Mouse (Mus musculus): Measurements from ENCODE around the gene Gga3. TPM values are rescaled to one million over a fixed set of nuclear protein-coding genes. Genes with fewer than 3 reads are reported as not detected.

The Gga3 gene
- polyA plus RNA-seq, 1 experiment from 2014 or later, result 34.3 TPM

GRCm38 (mm10) chr11:115627705-115628464 is 24.0 kb upstream of the Gga3 start, which contains the start of gene Slc25a19:
TSS of gene Slc25a19 (minus strand) at chr11:115628295.
- peak; percentile 99 for DNase-seq
- peaks cover 5% of the 10 kb centered on the region; the same call in 1 of the 2 replicates for H3K4me1 ChIP-seq (ENCODE audit: control insufficient read depth, insufficient read depth, low read length)
- H3K9me3 ChIP-seq (ENCODE audit: control insufficient read depth, low read length), result no peaks in the 10 kb centered on the region
- H3K36me3 ChIP-seq (ENCODE audit: control insufficient read depth, insufficient read depth, low read length), result peaks cover 4% of the 10 kb centered on the region
- no peaks in the 10 kb centered on the region for H3K27me3 ChIP-seq (ENCODE audit: control insufficient read depth, insufficient read depth, low read length)
- under 1% methylated on average over 47 of the region's 47 CpGs for WGBS
- H3K27ac ChIP-seq (replicated peaks; ENCODE audit: low read depth, low read length), result no peak within 1 kb of the TSS
- peak; percentile 99 for ATAC-seq (ENCODE audit: low FRiP score, low TSS enrichment)
- H3K9ac ChIP-seq (replicated peaks; ENCODE audit: low read length), result peak within 1 kb of the TSS; percentile 61
- H3K4me2 ChIP-seq (ENCODE audit: low read length), result peak within 1 kb of the TSS; percentile 74
- H3K4me3 ChIP-seq (replicated peaks; ENCODE audit: low read depth, low read length), result peak within 1 kb of the TSS; percentile 63

- Histone ChIP-seq H3K9me3 (ENCODE audit: control insufficient read depth, low read length) (no peaks in the 10 kb centered on the region), H3K4me3 (replicated peaks; ENCODE audit: low read depth, low read length) (peak overlapping the region; percentile 63), H3K9ac (replicated peaks; ENCODE audit: low read length) (peak overlapping the region; percentile 61), H3K36me3 (ENCODE audit: control insufficient read depth, insufficient read depth, low read length) (peaks cover 13% of the 10 kb centered on the region), H3K27me3 (ENCODE audit: control insufficient read depth, insufficient read depth, low read length) (no peaks in the 10 kb centered on the region), H3K4me1 (ENCODE audit: control insufficient read depth, insufficient read depth, low read length) (peaks cover 5% of the 10 kb centered on the region; the same call in 1 of the 2 replicates), H3K27ac (replicated peaks; ENCODE audit: low read depth, low read length) (no peak overlapping the region), H3K4me2 (ENCODE audit: low read length) (peak overlapping the region; percentile 74)
- ATAC-seq (ENCODE audit: low FRiP score, low TSS enrichment) (no peak), DNase-seq (no peak)
- WGBS, result 58% methylated on average over 11 of the region's 11 CpGs
Observed at GRCm38 (mm10) chr11:115626824-115627616, 23.2 kb upstream of the Gga3 start.

DNA sequence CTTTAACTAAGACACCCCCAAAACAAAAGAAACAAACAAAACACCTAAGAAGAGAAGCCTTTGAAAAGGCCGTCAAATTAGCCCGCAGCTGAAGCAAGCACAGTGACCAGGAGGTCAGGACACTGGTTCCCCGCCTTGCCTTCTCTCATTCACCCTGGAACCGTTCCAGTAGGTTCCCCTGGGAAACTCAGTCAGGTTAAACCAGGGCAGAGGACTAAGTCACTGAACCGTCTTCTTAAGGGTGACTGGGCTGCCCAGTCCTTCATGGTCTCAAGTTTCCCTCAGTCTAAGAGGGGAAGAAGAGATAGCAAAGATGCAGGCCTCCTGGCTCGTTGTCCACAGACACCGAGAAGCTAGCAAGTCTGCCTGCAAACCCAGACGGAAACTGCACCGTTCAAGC is 22.0 kb upstream of the Gga3 start:
- Histone ChIP-seq H3K4me1 (ENCODE audit: control insufficient read depth, insufficient read depth, low read length) (peaks cover 5% of the 10 kb centered on the region; the same call in 1 of the 2 replicates), H3K4me3 (replicated peaks; ENCODE audit: low read depth, low read length) (no peak overlapping the region), H3K9me3 (ENCODE audit: control insufficient read depth, low read length) (no peaks in the 10 kb centered on the region), H3K9ac (replicated peaks; ENCODE audit: low read length) (no peak overlapping the region), H3K27ac (replicated peaks; ENCODE audit: low read depth, low read length) (no peak overlapping the region), H3K4me2 (ENCODE audit: low read length) (no peak overlapping the region), H3K27me3 (ENCODE audit: control insufficient read depth, insufficient read depth, low read length) (no peaks in the 10 kb centered on the region), H3K36me3 (ENCODE audit: control insufficient read depth, insufficient read depth, low read length) (peaks cover 21% of the 10 kb centered on the region)
- ATAC-seq (ENCODE audit: low FRiP score, low TSS enrichment), result no peak
- 88% methylated on average over 9 of the region's 9 CpGs for WGBS
- DNase-seq, result no peak

- H3K27me3 ChIP-seq (ENCODE audit: control insufficient read depth, insufficient read depth, low read length), result no peaks in the 10 kb centered on the region
- H3K4me3 ChIP-seq (replicated peaks; ENCODE audit: low read depth, low read length), result no peak overlapping the region
- no peaks in the 10 kb centered on the region for H3K9me3 ChIP-seq (ENCODE audit: control insufficient read depth, low read length)
- ATAC-seq (ENCODE audit: low FRiP score, low TSS enrichment), result no peak
- H3K9ac ChIP-seq (replicated peaks; ENCODE audit: low read length), result no peak overlapping the region
- H3K36me3 ChIP-seq (ENCODE audit: control insufficient read depth, insufficient read depth, low read length), result peaks cover 37% of the 10 kb centered on the region
- 77% methylated on average over 9 of the region's 9 CpGs for WGBS
- no peak overlapping the region for H3K4me2 ChIP-seq (ENCODE audit: low read length)
- H3K27ac ChIP-seq (replicated peaks; ENCODE audit: low read depth, low read length), result no peak overlapping the region
- H3K4me1 ChIP-seq (ENCODE audit: control insufficient read depth, insufficient read depth, low read length), result peaks cover 5% of the 10 kb centered on the region; the same call in 1 of the 2 replicates
- no peak for DNase-seq
Observed at GRCm38 (mm10) chr11:115623487-115624070, 19.7 kb upstream of the Gga3 start.

GRCm38 (mm10) chr11:115619949-115620348 is 16.1 kb upstream of the Gga3 start:
- no peak overlapping the region for H3K4me2 ChIP-seq (ENCODE audit: low read length)
- H3K36me3 ChIP-seq (ENCODE audit: control insufficient read depth, insufficient read depth, low read length), result peaks cover 61% of the 10 kb centered on the region
- no peaks in the 10 kb centered on the region for H3K27me3 ChIP-seq (ENCODE audit: control insufficient read depth, insufficient read depth, low read length)
- H3K4me1 ChIP-seq (ENCODE audit: control insufficient read depth, insufficient read depth, low read length), result no peaks in the 10 kb centered on the region
- WGBS, result 89% methylated on average over 7 of the region's 7 CpGs
- ATAC-seq (ENCODE audit: low FRiP score, low TSS enrichment) (no peak), DNase-seq (no peak)
- H3K4me3 ChIP-seq (replicated peaks; ENCODE audit: low read depth, low read length), result no peak overlapping the region
- H3K9ac ChIP-seq (replicated peaks; ENCODE audit: low read length), result no peak overlapping the region
- no peak overlapping the region for H3K27ac ChIP-seq (replicated peaks; ENCODE audit: low read depth, low read length)
- no peaks in the 10 kb centered on the region for H3K9me3 ChIP-seq (ENCODE audit: control insufficient read depth, low read length)

GRCm38 (mm10) chr11:115618732-115619516 is 15.1 kb upstream of the Gga3 start:
- no peak for ATAC-seq (ENCODE audit: low FRiP score, low TSS enrichment)

GRCm38 (mm10) chr11:115618001-115618400 is 14.2 kb upstream of the Gga3 start:
- WGBS, result 92% methylated on average over 2 of the region's 2 CpGs
- DNase-seq (no peak), ATAC-seq (ENCODE audit: low FRiP score, low TSS enrichment) (no peak)
- Histone ChIP-seq H3K36me3 (ENCODE audit: control insufficient read depth, insufficient read depth, low read length) (peaks cover 64% of the 10 kb centered on the region), H3K27me3 (ENCODE audit: control insufficient read depth, insufficient read depth, low read length) (no peaks in the 10 kb centered on the region), H3K4me1 (ENCODE audit: control insufficient read depth, insufficient read depth, low read length) (peaks cover 5% of the 10 kb centered on the region; the same call in 1 of the 2 replicates), H3K4me3 (replicated peaks; ENCODE audit: low read depth, low read length) (no peak overlapping the region), H3K9ac (replicated peaks; ENCODE audit: low read length) (no peak overlapping the region), H3K4me2 (ENCODE audit: low read length) (no peak overlapping the region), H3K27ac (replicated peaks; ENCODE audit: low read depth, low read length) (no peak overlapping the region), H3K9me3 (ENCODE audit: control insufficient read depth, low read length) (no peaks in the 10 kb centered on the region)

More at GRCm38 (mm10) chr11:115618732-115619516, 15.1 kb upstream of the Gga3 start:
- no peak overlapping the region for H3K9ac ChIP-seq (replicated peaks; ENCODE audit: low read length)
- no peak for DNase-seq
- WGBS, result 86% methylated on average over 16 of the region's 16 CpGs
- no peaks in the 10 kb centered on the region for H3K4me1 ChIP-seq (ENCODE audit: control insufficient read depth, insufficient read depth, low read length)
- H3K27ac ChIP-seq (replicated peaks; ENCODE audit: low read depth, low read length), result no peak overlapping the region
- H3K9me3 ChIP-seq (ENCODE audit: control insufficient read depth, low read length), result no peaks in the 10 kb centered on the region
- no peak overlapping the region for H3K4me3 ChIP-seq (replicated peaks; ENCODE audit: low read depth, low read length)
- H3K4me2 ChIP-seq (ENCODE audit: low read length), result no peak overlapping the region
- H3K36me3 ChIP-seq (ENCODE audit: control insufficient read depth, insufficient read depth, low read length), result peaks cover 67% of the 10 kb centered on the region
- H3K27me3 ChIP-seq (ENCODE audit: control insufficient read depth, insufficient read depth, low read length), result no peaks in the 10 kb centered on the region

DNA sequence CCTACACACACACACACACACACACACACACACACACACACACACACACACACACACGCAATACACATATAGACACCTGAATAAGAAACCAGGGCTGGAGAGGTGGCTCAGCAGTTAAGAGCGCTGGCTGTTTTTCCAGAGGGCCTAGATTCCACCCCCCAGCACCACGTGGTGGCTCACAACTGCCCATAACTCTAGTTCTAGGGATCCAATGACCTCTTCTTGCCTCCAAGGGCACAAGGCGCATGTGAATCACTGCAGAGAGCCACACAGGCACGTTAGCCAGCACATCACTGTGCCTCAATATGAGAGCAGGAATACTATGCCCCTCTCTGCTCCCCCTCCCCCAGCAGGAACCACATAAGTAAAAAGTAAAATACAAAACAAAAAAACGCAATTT is 13.0 kb upstream of the Gga3 start:
- DNase-seq, result no peak
- no peak overlapping the region for H3K4me3 ChIP-seq (replicated peaks; ENCODE audit: low read depth, low read length)
- no peak for ATAC-seq (ENCODE audit: low FRiP score, low TSS enrichment)
- no peak overlapping the region for H3K27ac ChIP-seq (replicated peaks; ENCODE audit: low read depth, low read length)
- H3K9me3 ChIP-seq (ENCODE audit: control insufficient read depth, low read length), result no peaks in the 10 kb centered on the region
- H3K36me3 ChIP-seq (ENCODE audit: control insufficient read depth, insufficient read depth, low read length), result peaks cover 54% of the 10 kb centered on the region
- WGBS, result 89% methylated on average over 6 of the region's 6 CpGs
- H3K4me1 ChIP-seq (ENCODE audit: control insufficient read depth, insufficient read depth, low read length), result peaks cover 8% of the 10 kb centered on the region; the same call in 1 of the 2 replicates
- no peaks in the 10 kb centered on the region for H3K27me3 ChIP-seq (ENCODE audit: control insufficient read depth, insufficient read depth, low read length)
- H3K4me2 ChIP-seq (ENCODE audit: low read length), result no peak overlapping the region
- H3K9ac ChIP-seq (replicated peaks; ENCODE audit: low read length), result no peak overlapping the region

Measured in midbrain, embryonic 14.5 days (tissue).